Mouse (Mus musculus) brain, adult 2 months (tissue): ENCODE data around the gene Dnajc21.
"Not testable (repeated sequence)": the region's sequence is repeated elsewhere in the genome, so short reads cannot be mapped to it uniquely, and the experiment has no call there.

Source experiments
- DNase-seq: peaks from one replicate; pipeline ENCODE4 v3.0.0; 2011; ENCODE audit warnings: low read depth, low spot score

Gene Dnajc21

DNA sequence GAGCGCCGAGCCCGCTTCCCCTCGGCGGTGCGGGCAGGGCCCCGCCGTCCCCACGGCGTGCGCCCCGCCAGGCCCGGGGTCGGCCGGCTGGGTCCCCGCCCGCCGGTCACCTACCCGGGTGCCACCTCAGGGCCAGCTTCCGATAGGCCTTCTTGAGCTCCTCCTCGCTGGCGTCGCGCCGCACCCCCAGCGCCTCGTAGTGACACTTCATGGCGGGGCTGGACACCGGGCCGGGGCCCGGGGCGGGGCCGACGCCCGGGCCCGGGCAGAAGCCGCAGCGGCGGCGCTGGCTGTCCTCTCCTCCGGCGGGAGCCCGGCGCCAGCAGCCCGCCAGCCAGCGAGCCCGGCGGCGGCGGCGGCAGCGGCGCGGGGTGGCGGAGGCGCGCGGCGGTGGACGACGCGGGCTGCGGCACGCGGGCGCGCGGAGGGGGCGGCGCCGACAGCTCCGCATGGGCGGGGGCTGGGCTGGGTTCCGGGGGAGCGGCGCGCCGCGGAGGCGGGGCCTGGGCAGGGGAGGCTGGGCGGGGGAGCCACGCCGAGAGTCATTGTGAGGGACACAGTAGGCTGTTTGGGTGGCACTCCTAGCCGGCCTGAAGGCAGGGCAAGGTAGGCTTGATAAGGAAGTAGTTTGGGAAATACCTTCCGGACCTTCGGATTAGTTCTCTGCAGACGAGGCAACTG, at the start of gene Dnajc21:
Dnajc21 (minus strand) TSS at position 366 of the 681 bp plus-strand sequence.
- DNase-seq: peak; percentile 93

DNA sequence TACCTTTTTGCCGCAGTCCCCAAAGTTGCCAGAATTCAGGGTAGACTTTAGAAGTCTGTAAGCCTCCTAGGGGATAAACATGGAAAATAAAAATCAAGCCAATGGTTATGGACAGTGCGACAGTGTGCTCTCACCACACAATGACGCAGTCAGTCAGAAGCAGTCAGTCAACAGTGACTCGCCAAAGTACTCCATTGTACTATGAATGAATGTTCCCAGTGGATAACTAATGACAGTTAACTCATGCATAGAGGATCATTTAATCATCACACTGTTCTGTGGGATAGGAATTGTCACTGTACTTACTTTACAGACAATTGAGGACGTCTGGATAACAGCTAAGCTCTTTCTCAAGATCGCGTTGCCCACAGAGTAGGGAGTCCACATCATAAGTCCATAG, 44.9 kb upstream of the Dnajc21 start:
- DNase-seq: no peak

DNA sequence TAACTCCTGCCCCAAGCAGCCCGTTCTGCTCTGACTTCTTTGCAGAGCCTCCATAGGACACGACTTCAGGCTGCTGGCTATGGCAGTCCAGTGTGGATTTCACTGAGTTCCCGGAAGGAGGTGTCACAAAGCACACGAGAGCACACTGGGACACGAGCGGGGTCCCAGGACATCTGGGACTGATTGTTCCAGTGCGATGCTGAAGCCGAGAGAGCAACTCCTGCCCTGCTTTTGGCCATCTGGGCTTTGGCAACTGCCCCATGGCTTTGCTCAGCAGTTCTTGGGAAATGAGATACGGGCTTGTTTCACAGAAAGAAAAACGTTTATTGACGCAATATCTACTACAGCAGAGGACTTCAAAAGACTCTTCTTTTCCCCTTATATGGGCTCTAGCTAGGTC, 35.8 kb upstream of the Dnajc21 start:
- DNase-seq: no peak

DNA sequence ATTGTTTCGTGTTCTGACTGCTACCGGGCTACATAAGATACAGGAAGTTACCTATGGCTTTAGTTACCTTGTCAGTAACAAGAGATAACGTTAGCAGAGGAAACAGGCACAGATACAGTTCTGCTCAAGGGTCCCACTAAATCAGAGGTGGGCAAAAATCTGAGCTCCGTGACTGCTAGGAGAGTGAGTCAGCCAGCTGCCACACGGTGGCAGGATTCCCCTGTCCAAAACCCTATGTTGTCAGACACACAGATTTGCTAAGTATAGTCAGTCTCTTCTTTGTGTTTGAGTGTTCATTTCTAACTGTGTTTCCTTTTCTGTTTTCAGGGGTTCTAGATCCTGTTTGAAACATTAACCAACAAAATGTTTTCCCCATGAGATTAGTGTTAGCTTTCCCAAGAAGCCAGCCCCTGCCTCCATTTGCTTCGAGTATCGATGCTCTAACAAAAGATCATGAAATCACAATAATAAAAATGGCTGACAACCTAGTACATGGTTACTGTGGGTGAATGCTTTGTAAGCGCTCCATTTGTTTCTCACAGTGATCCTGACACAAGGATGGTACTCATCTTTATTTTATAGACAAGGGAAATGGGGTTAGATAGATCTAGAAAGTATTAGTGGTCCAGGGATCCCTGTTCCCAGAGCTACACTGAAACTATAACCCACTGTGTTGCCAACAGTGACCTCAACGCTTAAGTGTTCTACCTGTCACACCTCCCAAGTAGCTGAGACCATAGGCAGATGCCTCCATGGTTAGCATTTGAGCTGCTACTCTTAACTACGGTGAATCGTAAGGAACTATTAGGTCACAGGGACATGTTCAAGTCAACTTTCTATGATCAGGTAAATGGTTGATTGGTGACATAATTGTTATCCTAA, 30.8 kb upstream of the Dnajc21 start:
- peak; percentile 65 for DNase-seq

DNA sequence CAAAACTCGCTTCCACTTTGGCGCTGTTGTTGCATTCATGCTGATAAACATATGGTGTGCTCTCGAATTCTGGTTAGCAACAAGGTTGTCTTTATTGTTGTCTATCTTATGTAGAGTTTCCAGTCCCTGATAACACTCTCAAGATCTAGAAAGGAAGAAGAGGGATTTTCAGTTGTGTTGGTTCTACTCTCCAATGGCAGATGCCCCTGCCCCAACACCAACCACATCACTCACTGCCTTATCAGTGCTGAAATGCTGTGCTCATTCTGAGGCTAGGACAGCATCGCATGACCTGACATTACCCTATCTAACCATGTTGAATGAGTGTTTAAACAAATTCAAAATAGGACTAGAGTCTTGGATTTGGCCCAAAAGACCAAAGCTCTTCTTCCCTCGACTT, 29.7 kb upstream of the Dnajc21 start:
- no peak for DNase-seq

DNA sequence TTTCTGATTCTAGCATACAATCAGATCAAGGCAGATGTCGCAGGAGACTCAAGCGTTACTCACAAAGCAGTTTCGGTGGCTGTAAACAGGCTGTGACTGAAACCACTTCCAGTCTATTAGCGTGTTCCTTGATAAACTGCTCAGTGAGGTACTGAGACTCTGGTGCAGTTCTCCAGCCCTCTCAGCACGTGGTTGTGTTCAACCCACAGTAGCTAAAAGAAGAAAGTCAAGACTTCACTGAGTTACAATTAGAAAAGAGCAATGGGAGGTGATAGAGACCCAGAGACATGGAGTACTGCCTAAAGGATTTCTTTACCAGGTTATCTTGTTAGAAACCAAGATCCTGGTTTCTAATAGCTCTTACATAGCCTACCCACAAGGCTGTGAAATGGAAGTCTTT, 29.3 kb upstream of the Dnajc21 start:
- no peak for DNase-seq

DNA sequence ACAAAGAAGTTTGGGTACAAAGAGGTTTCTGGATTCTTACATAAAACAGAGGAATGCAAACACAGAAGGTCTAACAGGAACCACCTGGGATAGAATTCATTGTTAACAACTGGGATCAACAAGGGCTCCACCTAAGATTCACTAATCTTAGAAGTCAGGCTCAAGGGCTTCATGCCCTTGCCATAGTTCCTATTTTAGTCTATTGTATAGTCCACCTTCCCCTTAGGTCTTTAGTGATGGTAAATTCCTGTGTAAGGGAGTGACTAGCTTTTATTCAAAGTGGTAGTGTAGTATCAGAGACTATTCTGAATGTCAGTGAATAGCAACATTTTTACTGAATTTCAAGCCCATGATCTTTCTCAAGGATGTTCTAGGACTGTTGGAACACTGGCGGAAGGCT, 26.4 kb upstream of the Dnajc21 start:
- DNase-seq: not testable (repeated sequence)

DNA sequence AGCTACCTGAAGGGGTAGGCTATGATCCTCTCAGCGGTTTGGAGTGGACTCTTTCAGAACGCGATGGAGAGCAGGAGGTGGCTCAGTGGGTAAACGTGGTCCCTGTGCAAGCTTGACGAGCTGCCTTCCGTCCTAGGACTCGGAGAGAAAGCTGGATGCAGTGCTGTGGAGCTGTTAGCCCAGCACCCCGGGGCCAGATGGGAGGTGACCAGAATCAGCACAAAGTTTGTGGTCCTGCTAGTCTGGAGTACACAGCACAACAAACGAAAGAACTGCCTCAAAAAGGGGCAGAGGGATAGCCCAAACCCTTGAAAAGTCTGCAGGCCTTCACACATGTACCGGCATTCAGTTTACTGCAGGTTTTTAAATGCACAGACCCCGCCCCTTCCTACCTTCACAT, 25.6 kb upstream of the Dnajc21 start:
- DNase-seq: no peak

DNA sequence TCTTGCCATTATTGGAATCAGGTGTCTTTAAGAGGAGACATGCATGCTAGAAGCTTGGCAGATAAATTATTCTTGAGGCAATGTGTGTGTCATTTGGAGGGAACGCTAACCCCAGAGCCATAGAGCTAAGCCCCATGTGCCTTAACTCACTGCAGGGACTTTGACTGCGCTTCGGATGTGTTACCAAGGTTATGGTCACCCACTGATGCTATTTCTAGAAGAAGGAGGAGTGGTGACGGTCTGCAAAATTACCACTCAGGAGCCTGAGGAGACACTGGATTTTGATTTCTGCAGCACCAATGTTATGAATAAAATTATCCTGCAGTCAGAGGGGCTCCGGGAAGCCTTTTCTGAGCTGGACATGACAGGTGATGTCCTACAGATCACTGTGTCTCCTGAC, 19.8 kb upstream of the Dnajc21 start:
- DNase-seq: peak; percentile 27

DNA sequence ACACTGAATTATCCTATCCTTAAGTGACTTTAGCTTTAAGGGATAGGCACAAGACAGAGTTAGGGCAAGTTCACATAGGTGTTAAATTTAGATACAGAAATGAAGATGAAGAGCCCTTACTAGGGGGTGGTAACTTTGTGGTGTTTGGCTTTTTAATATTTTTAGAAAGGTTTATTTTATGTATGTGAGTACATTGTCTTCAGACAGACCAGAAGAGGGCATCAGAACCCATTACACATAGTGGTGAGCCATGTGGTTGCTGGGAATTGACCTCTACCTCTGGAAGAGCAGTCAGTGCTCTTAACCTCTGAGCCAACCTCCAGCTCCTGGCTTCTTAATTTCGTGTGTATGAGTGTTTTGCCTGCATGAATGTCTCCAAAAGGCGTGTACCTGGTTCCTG, 16.9 kb upstream of the Dnajc21 start:
- DNase-seq: no peak

DNA sequence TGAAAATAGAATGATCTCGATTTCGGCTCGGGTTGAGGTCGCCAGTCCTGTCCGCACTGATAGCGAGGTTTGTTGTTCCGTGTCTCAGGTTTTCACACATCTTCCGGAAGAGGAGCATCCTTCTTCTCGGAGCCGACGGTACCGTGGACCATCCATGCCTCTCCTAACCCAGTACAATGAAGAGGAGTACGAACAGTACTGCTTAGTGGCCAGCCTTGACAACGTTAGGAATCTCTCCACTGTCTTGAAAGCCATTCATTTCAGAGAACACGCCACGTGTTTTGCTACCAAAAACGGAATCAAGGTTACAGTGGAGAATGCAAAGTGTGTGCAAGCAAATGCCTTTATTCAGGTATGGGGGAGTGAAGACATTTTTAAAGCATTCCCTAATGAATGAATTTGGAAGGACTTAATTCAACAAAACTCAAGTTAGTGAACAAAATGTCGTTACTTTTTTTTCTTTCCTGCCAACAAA, 16.1 kb upstream of the Dnajc21 start:
- no peak for DNase-seq

DNA sequence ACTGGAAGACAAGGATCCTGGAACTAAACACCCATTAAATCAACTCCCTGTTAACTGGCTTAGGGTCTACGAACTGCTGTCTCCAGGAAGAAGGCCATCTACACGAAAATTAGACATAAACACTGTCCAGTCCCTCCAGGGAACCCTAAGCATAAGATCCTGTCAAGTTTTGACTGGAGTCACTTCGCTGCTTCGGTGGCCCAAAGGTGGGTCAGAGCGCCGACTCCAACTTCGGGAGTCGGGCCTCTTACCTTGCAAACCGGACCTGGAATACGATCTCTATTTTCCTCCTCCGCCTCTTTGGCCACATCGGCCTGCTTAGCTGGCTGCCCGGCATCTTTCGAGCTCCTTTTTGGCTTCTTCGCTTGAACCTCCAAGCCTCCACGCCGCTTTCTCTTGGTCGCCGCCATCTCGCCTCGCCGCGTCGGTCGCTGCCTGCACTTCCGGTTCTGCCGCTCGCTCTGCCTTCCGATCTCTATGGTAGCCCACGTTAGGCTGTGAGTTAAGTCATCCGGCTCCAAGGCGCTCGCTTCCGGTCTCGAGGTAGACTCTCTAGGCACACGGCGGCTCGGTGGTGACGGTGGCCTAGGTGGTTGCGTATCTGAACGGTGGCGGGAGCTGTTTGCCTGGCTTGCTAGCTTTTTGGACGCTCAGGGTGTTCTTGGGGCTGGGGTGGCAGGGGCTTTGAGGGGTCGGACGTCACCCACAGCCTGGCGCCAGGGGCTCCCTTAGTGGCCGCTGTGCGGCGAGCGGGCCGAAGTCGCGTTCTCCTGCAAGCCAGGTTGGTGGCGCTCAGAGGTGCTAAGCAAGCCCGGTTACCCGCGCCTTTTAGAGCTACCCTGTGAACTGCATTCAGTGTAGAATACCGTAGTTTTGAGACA, 15.4 kb upstream of the Dnajc21 start, which contains the start of the genes Brix1 and Rad1:
Brix1 (minus strand) TSS at position 464 of the 881 bp plus-strand sequence.
Rad1 (plus strand) TSS at position 535 of the 881 bp plus-strand sequence.
- peak; percentile 99 for DNase-seq

DNA sequence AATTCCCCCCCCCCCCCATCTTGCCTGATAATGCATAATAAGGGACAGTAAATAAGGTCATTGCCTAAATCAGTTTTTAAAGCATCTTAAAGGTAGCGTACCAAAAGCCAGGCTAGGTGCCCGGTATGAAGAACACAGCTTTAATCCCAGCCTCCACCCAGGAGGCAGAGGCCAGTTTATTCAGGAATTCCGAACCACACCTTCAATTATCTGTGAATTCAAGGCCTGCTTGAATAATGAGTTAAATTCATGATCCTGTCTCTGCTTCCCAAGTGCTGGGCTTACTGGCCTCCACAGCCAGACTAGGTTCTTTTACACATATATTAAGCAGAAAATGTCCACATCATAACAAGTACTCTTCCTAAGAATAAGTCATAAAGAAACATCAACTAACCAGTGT, 625 bp upstream of the Dnajc21 start:
- DNase-seq: no peak

DNA sequence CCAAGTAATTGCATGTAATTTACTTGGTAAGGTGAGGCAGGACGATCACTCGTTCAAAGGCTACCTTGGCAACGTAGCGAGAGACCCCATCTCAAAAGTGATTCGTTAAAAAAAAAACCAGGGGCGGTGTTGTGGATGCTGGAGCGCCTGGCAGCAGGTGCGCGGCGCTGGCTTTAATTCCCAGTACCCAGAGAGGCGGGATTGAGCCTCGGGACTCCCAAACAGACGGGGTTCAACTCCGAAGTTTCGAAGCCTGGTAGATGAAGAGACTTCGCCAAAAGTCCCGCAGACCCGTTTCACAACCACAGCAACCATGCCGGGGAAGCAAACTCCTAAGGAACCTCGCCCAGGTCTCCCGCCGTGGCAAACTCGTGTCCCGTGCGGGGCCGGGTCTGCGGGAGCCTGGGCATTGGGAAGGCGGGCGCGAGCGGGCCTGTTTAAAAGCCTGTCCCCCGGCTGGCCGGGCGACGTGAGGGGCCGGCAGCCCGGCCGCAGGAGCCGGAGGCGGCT, 620 bp downstream of the Dnajc21 start:
- peak; percentile 42 for DNase-seq

DNA sequence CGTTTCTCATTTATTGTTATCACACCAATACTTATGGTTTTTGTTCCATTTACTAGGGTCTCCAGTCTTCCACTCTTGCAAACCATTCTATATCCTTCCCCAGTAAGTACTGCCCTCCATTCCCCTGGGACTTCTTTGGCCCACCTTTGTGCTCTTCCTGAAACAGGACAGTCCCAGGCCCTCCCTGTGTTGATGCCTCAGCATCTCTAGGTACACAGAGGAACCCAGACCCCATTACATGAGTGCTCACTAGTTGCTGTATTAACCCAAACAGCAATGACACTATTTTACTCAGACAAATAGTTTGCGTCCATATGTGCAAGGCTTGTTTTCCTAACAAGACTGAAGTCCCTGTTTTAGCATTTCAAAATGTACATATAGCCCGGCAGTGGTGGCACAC, 1.6 kb downstream of the Dnajc21 start:
- DNase-seq: no peak

DNA sequence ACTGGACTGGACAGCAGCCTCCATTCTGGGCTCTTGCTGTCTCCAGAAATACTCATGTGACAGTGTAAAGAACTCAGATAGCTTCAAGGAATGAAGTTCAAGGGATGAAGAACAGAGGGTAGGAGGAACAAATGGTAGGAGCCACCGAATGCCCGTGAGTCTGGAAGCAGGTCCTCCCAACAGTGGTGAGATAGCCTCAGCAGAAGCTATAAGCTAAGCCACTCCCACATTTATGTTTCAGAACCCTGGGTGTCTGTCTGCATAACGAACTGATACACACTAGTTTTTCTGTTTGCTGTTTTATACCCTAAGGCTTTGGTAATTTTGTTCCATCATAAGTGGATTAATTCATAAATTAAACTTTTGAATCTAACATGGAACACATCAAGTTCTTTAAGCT, 5.6 kb downstream of the Dnajc21 start:
- DNase-seq: no peak

DNA sequence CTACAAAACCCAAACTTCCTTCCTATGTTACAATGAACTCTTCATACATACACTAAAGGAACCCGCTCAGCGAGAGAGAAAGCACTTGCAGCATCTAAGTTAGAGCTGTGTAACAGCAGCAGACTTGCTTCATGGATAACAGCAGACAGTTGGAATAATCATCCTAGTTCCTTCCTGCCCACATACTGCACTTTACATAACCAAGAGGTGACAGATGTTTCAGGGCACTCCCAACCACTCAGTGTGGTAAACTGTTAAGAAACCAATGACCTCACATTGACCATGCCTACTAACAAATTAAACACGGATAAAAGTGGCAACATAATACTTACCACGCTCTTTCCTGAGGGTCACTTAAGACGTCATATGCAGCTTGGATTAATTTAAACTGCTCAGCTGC, 6.8 kb downstream of the Dnajc21 start:
- peak; percentile 70 for DNase-seq

DNA sequence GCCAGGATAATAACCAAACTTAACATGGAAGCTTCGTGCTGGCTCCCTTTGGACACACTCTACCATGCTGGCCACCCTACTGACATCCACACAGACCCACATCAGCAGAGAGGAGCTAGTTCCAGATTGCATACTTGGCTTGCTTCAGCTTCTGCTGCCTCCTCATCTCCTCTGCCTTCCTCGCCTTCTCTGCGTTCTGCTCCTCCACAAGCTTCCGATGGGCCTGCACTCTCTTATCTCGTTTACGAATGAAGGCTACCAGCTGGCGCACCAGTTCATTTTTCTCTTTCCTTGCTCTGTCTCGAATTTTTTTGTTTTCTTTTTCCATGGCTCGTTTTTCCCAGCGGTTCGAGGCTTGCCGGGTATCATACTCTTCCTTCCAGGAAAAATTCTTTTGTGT, 9.3 kb downstream of the Dnajc21 start:
- peak; percentile 60 for DNase-seq

DNA sequence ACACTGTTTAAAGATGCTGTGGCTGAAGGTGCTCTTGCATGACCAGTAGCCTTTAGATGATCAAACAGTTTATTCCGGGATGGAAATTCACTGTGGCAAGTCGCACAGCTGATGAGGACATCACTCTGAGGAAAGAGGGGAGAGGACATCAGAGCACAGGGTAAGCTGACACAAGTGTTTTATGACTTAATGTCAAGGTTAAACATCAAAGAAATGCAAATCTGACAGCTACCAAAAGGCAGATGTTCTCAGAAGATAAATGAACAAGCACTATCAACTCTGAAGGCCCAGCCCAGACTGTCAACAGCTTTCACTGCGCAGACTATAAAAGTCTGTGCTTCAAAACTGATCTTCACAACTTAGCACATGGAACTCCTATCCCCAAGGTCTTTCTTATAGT, 23.2 kb downstream of the Dnajc21 start:
- DNase-seq: no peak

DNA sequence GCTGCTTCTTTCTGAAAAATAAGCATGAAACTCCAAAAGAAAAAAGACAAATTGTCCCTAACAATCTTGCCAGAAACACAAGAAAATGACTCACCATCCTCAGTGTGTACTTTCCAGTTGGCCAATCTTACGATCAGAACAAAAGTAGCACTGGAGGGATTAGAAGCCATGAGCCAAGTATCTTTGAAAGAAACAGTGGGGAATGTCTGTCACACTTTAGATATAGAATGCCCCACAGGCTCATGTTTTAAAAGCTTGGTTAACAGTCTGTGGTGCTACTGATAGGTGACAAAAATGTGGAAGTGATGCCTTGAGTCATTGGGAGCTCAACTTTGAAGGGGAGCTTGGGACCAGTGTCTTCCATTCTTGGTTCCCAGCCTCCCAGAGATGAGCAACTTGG, 28.0 kb downstream of the Dnajc21 start:
- DNase-seq: peak; percentile 53

DNA sequence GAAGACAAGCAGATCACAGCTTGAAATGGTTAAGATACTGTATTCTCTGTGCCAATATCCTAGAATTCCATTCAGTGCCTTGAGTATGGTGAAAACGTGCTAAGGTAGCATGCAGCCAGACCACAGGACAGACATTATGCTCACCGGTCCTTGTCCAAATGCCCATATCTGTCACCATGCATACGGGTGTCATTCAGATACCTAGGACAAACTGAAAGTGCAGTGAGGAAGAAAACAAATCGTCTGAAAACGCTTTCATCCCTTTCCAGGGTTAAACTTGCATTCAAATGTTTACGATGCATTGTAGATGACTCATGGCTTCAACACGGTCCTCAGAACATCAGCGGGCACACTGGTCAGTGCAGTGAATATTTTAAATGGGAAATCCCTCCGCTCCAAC, 28.8 kb downstream of the Dnajc21 start:
- DNase-seq: no peak

DNA sequence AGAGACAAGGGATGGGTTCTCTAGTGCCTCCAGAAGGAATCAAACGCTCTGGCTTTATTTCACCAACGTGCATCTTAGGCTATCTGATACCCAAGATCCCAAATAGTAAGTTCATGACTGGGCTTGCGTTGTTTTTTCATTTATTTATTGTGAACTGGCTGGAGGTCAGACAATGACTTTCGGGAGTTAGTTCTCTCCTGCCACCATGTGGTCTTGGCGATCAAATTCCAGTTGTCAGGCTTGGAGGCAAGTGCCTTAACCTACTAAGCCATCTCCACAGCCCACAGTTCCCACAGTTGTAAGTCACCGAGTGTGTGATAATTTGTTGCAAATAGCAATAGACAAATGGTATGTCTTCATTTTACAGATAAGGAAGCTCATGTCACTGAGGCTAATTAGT, 30.4 kb downstream of the Dnajc21 start:
- DNase-seq: peak; percentile 42
